Mouse (Mus musculus) forebrain, embryonic 16.5 days (tissue): ENCODE data around the gene Nck2. TPM values are rescaled to one million over a fixed set of nuclear protein-coding genes. Genes with fewer than 3 reads are reported as not detected.
A peak's percentile ranks its signal among the peaks of the same experiment; 100 is the strongest.

Source experiments
- ATAC-seq: fragments of 200-750 bp; cut with Nextera tagmentation; 2 replicates; pipeline ENCODE4 v1.8.0; 2017; ENCODE audit warnings: mild to moderate bottlenecking, moderate library complexity
- H3K27ac ChIP-seq: fragments of 300-500 bp; sonication (generic); 2 replicates; pipeline ENCODE4 v1.5.1; 2014; ENCODE audit warnings: low read length, control low read depth
- H3K27me3 ChIP-seq: fragments of 300-500 bp; sonication (generic); replicated peaks from 2 replicates; pipeline ENCODE4 v1.6.1; 2014; ENCODE audit warnings: low read length; ENCODE audit not compliant: control insufficient read depth, insufficient read depth
- H3K36me3 ChIP-seq: fragments of 300-500 bp; sonication (generic); 2 replicates; pipeline ENCODE4 v1.6.1; 2014; ENCODE audit not compliant: control insufficient read depth, insufficient read depth
- H3K4me1 ChIP-seq: fragments of 300-500 bp; sonication (generic); replicated peaks from 2 replicates; pipeline ENCODE4 v1.6.1; 2014; ENCODE audit warnings: low read length; ENCODE audit not compliant: control insufficient read depth, insufficient read depth
- H3K4me2 ChIP-seq: fragments of 300-500 bp; sonication (generic); 2 replicates; pipeline ENCODE4 v1.6.1; 2014; ENCODE audit warnings: mild to moderate bottlenecking, low read length, control low read depth
- H3K4me3 ChIP-seq: fragments of 300-500 bp; sonication (generic); replicated peaks from 2 replicates; pipeline ENCODE4 v1.5.1; 2014; ENCODE audit warnings: mild to moderate bottlenecking, low read length, control low read depth
- H3K9ac ChIP-seq: fragments of 300-500 bp; sonication (generic); replicated peaks from 2 replicates; pipeline ENCODE4 v1.6.1; 2014; ENCODE audit warnings: low read depth, low read length, control low read depth
- H3K9me3 ChIP-seq: fragments of 300-500 bp; sonication (generic); 2 replicates; pipeline ENCODE4 v1.6.1; 2016; ENCODE audit warnings: low read length; ENCODE audit not compliant: control insufficient read depth
- WGBS: fragments of 180-500 bp; shearing (Covaris S2); extraction: QIAGEN DNeasy Blood & Tissue Kit; methylation state at CpG from one replicate; pipeline ENCODE4 v1.1.7; 2014; 5-methylcytosine and 5-hydroxymethylcytosine counted together
- polyA plus RNA-seq: library from polyadenylated mRNA; unstranded; fragments of >200 nt; fragmentation: Nextera tagmentation; extraction: Ambion mirVana; gene quantifications from 2 replicates; pipeline ENCODE4 v1.2.1, GENCODE M21; 2015

Gene Nck2
- polyA plus RNA-seq, 1 experiment from 2014 or later: 53.4 TPM

DNA sequence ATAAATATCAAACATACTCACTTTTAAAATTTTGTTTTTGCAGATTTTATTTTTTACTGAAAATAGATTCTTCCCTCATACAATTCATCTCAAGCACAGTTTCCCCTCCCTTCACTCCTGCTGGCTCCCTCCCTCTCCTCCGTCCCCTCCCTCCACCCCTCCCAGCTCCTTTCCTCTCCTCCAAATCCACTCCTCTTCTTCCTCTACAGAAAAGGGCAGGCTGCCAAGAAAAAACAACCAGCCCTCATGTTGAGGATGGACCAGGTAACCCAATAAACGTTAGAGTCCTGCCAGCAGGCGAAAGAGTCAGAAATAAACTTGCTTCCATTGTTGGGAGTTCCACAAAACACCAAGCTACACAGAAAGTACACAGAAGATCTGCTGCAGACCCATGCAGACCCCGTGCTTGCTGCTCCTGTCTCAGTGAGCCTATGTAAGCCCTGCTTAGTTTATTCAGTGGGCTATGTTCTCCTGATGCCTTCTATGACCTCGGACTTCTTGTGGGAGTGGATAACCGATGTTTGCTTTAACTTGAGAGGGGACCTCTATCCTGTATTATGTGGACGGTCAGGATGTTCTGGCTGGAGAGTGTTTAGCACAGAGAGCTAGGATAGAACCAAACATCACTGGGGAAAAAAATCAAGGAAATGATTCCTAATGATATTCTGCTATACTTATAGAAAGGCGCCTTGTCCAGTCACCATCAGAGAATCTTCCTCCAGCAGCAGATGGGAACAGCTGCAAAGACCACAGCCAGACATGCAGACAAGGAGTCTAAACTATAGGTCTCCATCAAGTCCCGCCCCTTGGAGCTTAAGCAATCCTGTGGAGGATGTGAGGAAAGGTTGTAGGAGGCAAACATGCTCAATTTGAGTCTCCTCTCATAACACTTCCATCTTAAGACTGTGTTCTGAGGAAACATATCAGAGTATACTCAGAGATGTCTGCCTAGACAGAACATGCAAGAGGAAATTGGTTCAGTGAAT lies 39.4 kb upstream of the Nck2 start:
- no peaks in the 10 kb centered on the region for H3K27me3 ChIP-seq
- H3K4me1 ChIP-seq: no peaks in the 10 kb centered on the region
- no peak overlapping the region for H3K4me3 ChIP-seq
- no peaks in the 10 kb centered on the region for H3K9me3 ChIP-seq
- H3K27ac ChIP-seq: no peak overlapping the region
- no peaks in the 10 kb centered on the region for H3K36me3 ChIP-seq
- H3K4me2 ChIP-seq: no peak overlapping the region
- 65% methylated on average over 9 of the region's 9 CpGs for WGBS
- no peak overlapping the region for H3K9ac ChIP-seq
- no peak for ATAC-seq

GRCm38 (mm10) chr1:43409019-43409418 lies 35.4 kb upstream of the Nck2 start:
- Histone ChIP-seq H3K27ac (no peak overlapping the region), H3K36me3 (no peaks in the 10 kb centered on the region), H3K27me3 (no peaks in the 10 kb centered on the region), H3K9me3 (no peaks in the 10 kb centered on the region), H3K4me3 (no peak overlapping the region), H3K4me1 (no peaks in the 10 kb centered on the region), H3K4me2 (no peak overlapping the region), H3K9ac (no peak overlapping the region)
- 66% methylated on average over 4 of the region's 4 CpGs for WGBS
- no peak for ATAC-seq

DNA sequence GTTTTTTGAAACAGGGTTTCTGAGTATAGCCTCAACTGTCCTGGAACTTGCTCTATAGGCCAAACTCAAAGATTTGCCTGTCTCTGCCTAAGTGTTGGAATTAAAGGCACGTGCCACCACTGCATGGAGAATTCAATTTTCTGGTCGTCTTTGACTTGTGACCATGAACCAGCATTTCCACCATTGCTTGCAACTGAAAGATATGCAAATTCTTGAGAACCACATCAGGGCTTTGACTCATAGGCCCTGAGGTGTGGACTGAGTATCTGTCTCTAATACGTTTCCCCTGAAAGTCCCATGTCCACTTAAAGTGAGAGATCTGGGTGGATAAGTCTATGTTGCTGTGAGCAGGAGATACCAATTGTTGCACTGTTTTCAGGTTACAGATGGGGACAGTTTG lies 31.6 kb upstream of the Nck2 start:
- Histone ChIP-seq H3K4me3 (no peak overlapping the region), H3K27me3 (no peaks in the 10 kb centered on the region), H3K4me1 (no peaks in the 10 kb centered on the region), H3K9me3 (no peaks in the 10 kb centered on the region), H3K4me2 (no peak overlapping the region), H3K36me3 (no peaks in the 10 kb centered on the region), H3K9ac (no peak overlapping the region), H3K27ac (no peak overlapping the region)
- ATAC-seq: no peak
- WGBS: 91% methylated on average over 3 of the region's 3 CpGs

- Histone ChIP-seq H3K27me3 (no peaks in the 10 kb centered on the region), H3K36me3 (no peaks in the 10 kb centered on the region), H3K9ac (no peak overlapping the region), H3K9me3 (no peaks in the 10 kb centered on the region), H3K4me2 (no peak overlapping the region), H3K4me3 (no peak overlapping the region), H3K4me1 (no peaks in the 10 kb centered on the region), H3K27ac (no peak overlapping the region)
- no peak for ATAC-seq
- WGBS: 78% methylated on average over 3 of the region's 3 CpGs
These were observed 31.1 kb upstream of the Nck2 start for GRCm38 (mm10) chr1:43413298-43413697.

- no peaks in the 10 kb centered on the region for H3K9me3 ChIP-seq
- ATAC-seq: no peak
- H3K4me1 ChIP-seq: no peaks in the 10 kb centered on the region
- no peaks in the 10 kb centered on the region for H3K36me3 ChIP-seq
- no peak overlapping the region for H3K27ac ChIP-seq
- 91% methylated on average over 4 of the region's 4 CpGs for WGBS
- H3K4me2 ChIP-seq: no peak overlapping the region
- H3K4me3 ChIP-seq: no peak overlapping the region
- no peak overlapping the region for H3K9ac ChIP-seq
- H3K27me3 ChIP-seq: no peaks in the 10 kb centered on the region
These were observed 30.6 kb upstream of the Nck2 start for GRCm38 (mm10) chr1:43413749-43414148.

- no peaks in the 10 kb centered on the region for H3K36me3 ChIP-seq
- H3K9ac ChIP-seq: no peak overlapping the region
- no peaks in the 10 kb centered on the region for H3K4me1 ChIP-seq
- ATAC-seq: no peak
- H3K4me2 ChIP-seq: no peak overlapping the region
- H3K4me3 ChIP-seq: no peak overlapping the region
- H3K9me3 ChIP-seq: no peaks in the 10 kb centered on the region
- no peaks in the 10 kb centered on the region for H3K27me3 ChIP-seq
- no peak overlapping the region for H3K27ac ChIP-seq
These were observed 30.2 kb upstream of the Nck2 start for GRCm38 (mm10) chr1:43414228-43414627.

DNA sequence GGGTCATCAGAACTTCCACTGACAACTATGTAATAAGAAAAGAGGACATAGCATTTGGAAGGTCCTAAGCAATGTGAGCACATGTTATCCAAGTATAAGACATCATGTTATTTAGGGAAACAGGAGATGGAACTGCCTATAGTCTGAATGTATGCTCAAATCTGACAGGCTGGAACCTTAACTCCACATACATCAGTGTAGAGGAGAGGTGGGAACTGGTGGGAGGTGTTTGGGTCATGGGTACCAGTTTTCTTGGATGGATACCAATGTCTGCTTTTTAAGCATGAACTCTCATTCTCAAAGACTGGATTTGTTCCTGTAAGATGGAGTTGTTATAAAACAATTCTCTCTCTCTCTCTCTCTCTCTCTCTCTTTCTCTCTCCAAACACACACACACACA lies 29.4 kb upstream of the Nck2 start:
- Histone ChIP-seq H3K4me1 (no peaks in the 10 kb centered on the region), H3K36me3 (no peaks in the 10 kb centered on the region), H3K27ac (no peak overlapping the region), H3K4me3 (no peak overlapping the region), H3K9ac (no peak overlapping the region), H3K9me3 (no peaks in the 10 kb centered on the region), H3K27me3 (no peaks in the 10 kb centered on the region), H3K4me2 (no peak overlapping the region)
- no peak for ATAC-seq

GRCm38 (mm10) chr1:43422969-43423748 lies 21.2 kb upstream of the Nck2 start:
- H3K36me3 ChIP-seq: no peaks in the 10 kb centered on the region
- H3K27ac ChIP-seq: no peak overlapping the region
- H3K27me3 ChIP-seq: no peaks in the 10 kb centered on the region
- 82% methylated on average over 4 of the region's 4 CpGs for WGBS
- H3K9me3 ChIP-seq: no peaks in the 10 kb centered on the region
- no peak overlapping the region for H3K4me3 ChIP-seq
- no peak overlapping the region for H3K9ac ChIP-seq
- peaks cover 9% of the 10 kb centered on the region for H3K4me1 ChIP-seq
- H3K4me2 ChIP-seq: no peak overlapping the region
- ATAC-seq: no peak

- ATAC-seq: peak; percentile 77
- Histone ChIP-seq H3K4me3 (no peak overlapping the region), H3K27me3 (no peaks in the 10 kb centered on the region), H3K9me3 (no peaks in the 10 kb centered on the region), H3K36me3 (no peaks in the 10 kb centered on the region), H3K4me2 (no peak overlapping the region), H3K27ac (peak overlapping the region; percentile 50; the same call in 1 of the 2 replicates), H3K4me1 (peaks cover 9% of the 10 kb centered on the region), H3K9ac (no peak overlapping the region)
- WGBS: 33% methylated on average over 4 of the region's 4 CpGs
These were observed 17.9 kb upstream of the Nck2 start for GRCm38 (mm10) chr1:43426526-43426925.
